Mouse (Mus musculus) midbrain, embryonic 14.5 days (tissue): ENCODE measurements around the gene Rsph1. TPM values are rescaled to one million over a fixed set of nuclear protein-coding genes. Genes with fewer than 3 reads are reported as not detected.
A peak's percentile ranks its signal among the peaks of the same experiment; 100 is the strongest.

Experiments
- ATAC-seq: fragments of 200-750 bp; cut with Nextera tagmentation; 2 replicates; pipeline ENCODE4 v1.8.0; 2017; ENCODE audit warnings: moderate number of reproducible peaks, moderate library complexity; ENCODE audit not compliant: low FRiP score, low TSS enrichment
- DNase-seq: peaks from one replicate; pipeline ENCODE4 v3.0.0-alpha.2; 2015
- H3K27ac ChIP-seq: fragments of 300-500 bp; sonication (generic); replicated peaks from 2 replicates; pipeline ENCODE4 v1.5.1; 2014; ENCODE audit warnings: mild to moderate bottlenecking, low read depth, low read length, moderate library complexity
- H3K27me3 ChIP-seq: fragments of 300-500 bp; sonication (generic); 2 replicates; pipeline ENCODE4 v1.6.1; 2014; ENCODE audit warnings: low read length, control low read depth, mixed read lengths; ENCODE audit not compliant: control insufficient read depth, insufficient read depth
- H3K36me3 ChIP-seq: fragments of 300-500 bp; sonication (generic); 2 replicates; pipeline ENCODE4 v1.6.1; 2014; ENCODE audit warnings: low read length, control low read depth; ENCODE audit not compliant: control insufficient read depth, insufficient read depth
- H3K4me1 ChIP-seq: fragments of 300-500 bp; sonication (generic); 2 replicates; pipeline ENCODE4 v1.6.1; 2014; ENCODE audit warnings: mild to moderate bottlenecking, antibody characterized with exemption, low read length, control low read depth; ENCODE audit not compliant: control insufficient read depth, insufficient read depth
- H3K4me2 ChIP-seq: fragments of 300-500 bp; sonication (generic); 2 replicates; pipeline ENCODE4 v1.6.1; 2014; ENCODE audit warnings: mild to moderate bottlenecking, low read length, moderate library complexity
- H3K4me3 ChIP-seq: fragments of 300-500 bp; sonication (generic); replicated peaks from 2 replicates; pipeline ENCODE4 v1.5.1; 2014; ENCODE audit warnings: low read depth, low read length
- H3K9ac ChIP-seq: fragments of 300-500 bp; sonication (generic); replicated peaks from 2 replicates; pipeline ENCODE4 v1.6.1; 2014; ENCODE audit warnings: mild to moderate bottlenecking, low read length, moderate library complexity
- H3K9me3 ChIP-seq: fragments of 300-500 bp; sonication (generic); 2 replicates; pipeline ENCODE4 v1.6.1; 2016; ENCODE audit warnings: low read length, control low read depth, mixed read lengths; ENCODE audit not compliant: control insufficient read depth
- WGBS: fragments of 180-500 bp; shearing (Covaris S2); extraction: QIAGEN DNeasy Blood & Tissue Kit; methylation state at CpG from one replicate; pipeline ENCODE4 v1.1.7; 2014; 5-methylcytosine and 5-hydroxymethylcytosine counted together
- polyA plus RNA-seq: library from polyadenylated mRNA; unstranded; fragments of >200 nt; fragmentation: Nextera tagmentation; extraction: Ambion mirVana; gene quantifications from 2 replicates; pipeline ENCODE4 v1.2.1, GENCODE M21; 2014

Rsph1 gene
- 1.5 and 2.0 TPM in 2 replicates for polyA plus RNA-seq

DNA sequence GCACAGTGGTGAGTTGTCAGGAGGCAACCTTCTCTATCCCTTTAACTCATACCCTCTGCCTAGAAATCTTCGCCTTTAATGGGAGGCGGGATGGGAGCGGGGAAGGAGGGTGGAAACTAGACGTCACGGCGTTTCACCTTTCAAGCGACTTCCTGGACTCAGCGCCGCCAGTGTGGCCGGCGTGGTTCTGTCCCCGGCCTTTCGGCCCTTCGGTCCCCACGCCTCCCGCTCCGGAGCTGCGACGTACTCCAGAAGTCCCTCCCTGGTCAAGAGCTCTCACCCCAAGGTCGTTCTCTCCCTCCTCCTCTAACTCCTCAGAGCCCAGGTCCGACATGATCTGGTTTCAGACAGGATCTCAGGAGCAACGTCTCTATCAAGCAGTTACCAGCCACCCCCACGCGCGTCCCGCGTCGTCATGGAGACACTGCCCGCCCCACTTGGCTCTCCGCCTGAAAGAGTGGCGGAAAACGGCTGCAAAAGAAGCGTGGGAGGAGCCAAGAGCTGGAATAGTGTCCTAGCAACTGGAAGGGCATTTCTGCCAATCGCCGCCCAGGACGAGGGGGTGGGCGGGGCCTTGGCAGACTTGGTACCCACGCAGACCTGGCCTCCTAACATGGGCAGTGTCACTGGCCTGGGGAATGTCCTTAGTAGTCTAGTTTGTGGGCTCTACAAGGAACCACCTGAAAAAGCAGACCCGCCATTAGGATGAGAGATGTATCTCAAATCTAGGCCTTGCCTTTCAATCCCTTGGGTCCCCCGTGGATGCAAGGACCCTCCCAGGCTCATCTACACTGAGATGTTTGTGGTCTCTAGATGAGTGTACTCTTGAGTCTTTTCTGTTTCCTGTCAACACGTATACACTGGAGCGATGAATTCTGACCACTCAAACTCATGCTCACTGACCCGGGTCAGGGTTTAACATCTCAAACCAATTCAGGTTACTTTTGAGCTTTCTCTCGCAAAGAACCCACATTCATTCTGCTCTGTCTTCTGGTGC, at the start of gene Rsph1:
Gene Rsph1, minus strand, starts transcription at position 462 of the 997 bp plus-strand sequence.
- DNase-seq, result peak; percentile 96
- H3K4me2 ChIP-seq, result peak within 1 kb of the TSS; percentile 90
- H3K4me3 ChIP-seq, result peak within 1 kb of the TSS; percentile 44
- peak; percentile 93 for ATAC-seq
- H3K27ac ChIP-seq, result 0 out of 2 replicates have a peak within 1 kb of the TSS, but pooled peaks have one; percentile 20
- H3K4me1 ChIP-seq, result 0 out of 2 replicates have a peak, but pooled peaks cover 7% of the 10 kb centered on the region
- WGBS, result 9% methylated on average over 44 of the region's 44 CpGs
- no peaks in the 10 kb centered on the region for H3K36me3 ChIP-seq
- no peaks in the 10 kb centered on the region for H3K9me3 ChIP-seq
- peak within 1 kb of the TSS; percentile 46 for H3K9ac ChIP-seq
- H3K27me3 ChIP-seq, result no peaks in the 10 kb centered on the region

DNA sequence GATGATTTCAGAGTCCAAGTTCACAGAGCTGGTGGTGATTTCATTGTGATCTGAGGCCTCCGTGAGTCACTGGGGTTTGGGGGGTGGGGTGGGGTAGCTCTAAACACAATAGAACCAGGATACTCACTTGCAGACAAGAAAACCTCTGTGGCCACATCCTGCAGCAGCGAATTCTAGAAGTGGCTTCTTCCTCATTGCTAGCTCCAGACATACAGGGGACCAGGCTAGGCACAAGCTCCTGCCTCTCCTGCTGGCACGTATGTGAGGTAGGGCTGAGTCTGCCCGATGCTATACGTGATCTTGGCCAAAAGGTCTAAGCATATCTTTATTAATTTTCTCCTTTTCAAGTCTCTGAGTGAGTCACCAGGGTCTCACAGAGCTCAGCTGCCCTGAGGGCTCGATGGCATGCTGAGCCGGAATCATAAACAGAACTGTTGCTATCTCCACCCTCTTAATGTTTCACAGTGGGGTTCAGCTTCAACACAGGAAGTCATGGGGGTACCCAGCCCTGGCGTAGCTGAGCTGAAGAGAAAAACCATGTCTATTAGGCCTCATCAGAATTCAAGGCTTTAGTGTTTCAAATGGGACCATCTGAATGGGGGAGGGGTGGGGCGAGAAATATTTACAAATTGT, 49.2 kb upstream of the Rsph1 start:
- no peaks in the 10 kb centered on the region; the same call in 1 of the 2 replicates for H3K36me3 ChIP-seq
- H3K4me2 ChIP-seq, result no peak overlapping the region
- no peak overlapping the region for H3K9ac ChIP-seq
- peak; percentile 23 for DNase-seq
- H3K9me3 ChIP-seq, result no peaks in the 10 kb centered on the region
- no peaks in the 10 kb centered on the region for H3K27me3 ChIP-seq
- H3K4me3 ChIP-seq, result no peak overlapping the region
- peaks cover 6% of the 10 kb centered on the region; the same call in 1 of the 2 replicates for H3K4me1 ChIP-seq
- 37% methylated on average over 9 of the region's 9 CpGs for WGBS
- H3K27ac ChIP-seq, result no peak overlapping the region
- ATAC-seq, result no peak

DNA sequence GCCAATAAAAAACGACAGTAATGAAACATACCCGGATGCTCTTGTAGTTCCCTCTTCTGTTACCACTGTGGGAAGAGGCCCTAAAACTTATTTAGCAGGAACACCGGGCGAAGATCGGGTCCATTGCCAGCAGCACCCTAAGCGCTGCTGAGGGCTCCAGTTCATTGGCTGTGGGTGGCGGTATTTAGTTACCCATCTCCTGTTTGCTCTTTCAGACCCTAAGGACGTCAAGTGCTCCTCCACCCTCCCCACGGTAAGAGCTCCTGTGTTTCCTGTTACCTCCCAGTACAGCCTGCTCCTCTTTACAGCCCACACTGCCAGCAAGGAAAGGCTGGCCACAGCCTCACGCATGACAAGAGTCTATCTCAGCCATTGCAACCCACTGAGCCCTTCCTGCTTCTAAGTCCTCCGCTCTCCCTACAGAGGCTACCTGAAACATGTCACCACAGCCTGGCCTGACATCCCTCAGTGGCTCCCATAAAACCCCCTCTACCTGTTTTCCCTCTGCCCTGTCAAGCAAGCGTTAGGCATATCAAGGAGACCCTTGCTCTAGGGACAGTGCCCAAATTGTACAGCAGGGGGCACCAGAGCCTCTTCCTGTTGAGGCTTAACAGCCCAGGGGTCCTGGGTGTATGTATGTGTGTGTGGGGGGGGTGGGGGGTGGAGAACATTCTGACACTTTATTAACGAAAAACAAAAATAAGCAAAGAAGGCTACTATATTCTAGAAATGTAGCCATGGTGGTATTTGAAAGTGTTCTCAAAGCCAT, 48.5 kb upstream of the Rsph1 start:
- Histone ChIP-seq H3K4me1 (peaks cover 6% of the 10 kb centered on the region; the same call in 1 of the 2 replicates), H3K4me2 (no peak overlapping the region), H3K27me3 (no peaks in the 10 kb centered on the region), H3K9me3 (no peaks in the 10 kb centered on the region), H3K27ac (no peak overlapping the region), H3K36me3 (no peaks in the 10 kb centered on the region; the same call in 1 of the 2 replicates), H3K4me3 (no peak overlapping the region), H3K9ac (no peak overlapping the region)
- DNase-seq (peak; percentile 81), ATAC-seq (no peak)
- 76% methylated on average over 13 of the region's 13 CpGs for WGBS

DNA sequence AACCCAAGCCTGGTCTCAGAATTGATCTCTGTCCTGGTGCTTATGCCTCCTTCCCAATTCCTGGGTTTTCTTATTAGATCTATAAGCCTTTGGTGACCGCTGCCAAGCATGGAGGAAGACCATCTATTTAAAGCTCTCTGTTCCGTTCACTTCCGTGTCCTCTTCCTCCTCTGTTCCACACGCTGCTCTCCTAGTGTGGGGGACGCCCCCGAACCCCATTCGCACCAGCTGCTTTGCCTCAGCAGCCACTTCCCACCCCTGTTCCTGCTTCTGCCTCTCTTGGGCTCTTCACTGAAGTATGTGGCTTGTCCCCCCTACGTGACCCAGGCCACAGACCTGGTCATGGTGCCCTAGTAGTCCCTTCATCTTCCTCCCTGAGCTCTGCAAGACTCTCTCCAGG, 47.0 kb upstream of the Rsph1 start:
- H3K4me2 ChIP-seq, result no peak overlapping the region
- no peak for ATAC-seq
- H3K36me3 ChIP-seq, result no peaks in the 10 kb centered on the region; the same call in 1 of the 2 replicates
- no peak overlapping the region for H3K27ac ChIP-seq
- H3K9ac ChIP-seq, result no peak overlapping the region
- WGBS, result 92% methylated on average over 8 of the region's 8 CpGs
- no peak overlapping the region for H3K4me3 ChIP-seq
- no peak for DNase-seq
- no peaks in the 10 kb centered on the region for H3K9me3 ChIP-seq
- H3K27me3 ChIP-seq, result no peaks in the 10 kb centered on the region
- peaks cover 6% of the 10 kb centered on the region; the same call in 1 of the 2 replicates for H3K4me1 ChIP-seq

DNA sequence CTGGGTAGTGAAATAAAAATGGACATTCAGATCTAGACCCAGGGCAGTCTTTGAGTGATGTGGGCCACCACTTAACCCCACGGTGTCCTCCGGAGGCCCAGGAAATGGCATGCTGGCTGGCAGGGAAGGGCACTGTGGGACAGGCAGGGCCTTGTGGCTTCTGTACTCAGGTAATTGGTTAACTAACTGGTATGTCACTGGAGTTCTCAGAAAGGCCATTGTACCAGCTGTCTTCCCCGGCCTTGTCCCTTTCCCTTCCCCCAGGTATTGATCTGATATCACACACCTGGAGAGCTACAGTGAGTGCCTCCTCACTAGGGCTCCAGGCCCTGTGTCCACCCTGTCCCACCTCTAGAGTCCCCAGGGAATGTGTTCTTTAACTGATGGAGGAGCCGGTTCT, 46.2 kb upstream of the Rsph1 start:
- Histone ChIP-seq H3K4me3 (no peak overlapping the region), H3K4me2 (no peak overlapping the region), H3K36me3 (no peaks in the 10 kb centered on the region; the same call in 1 of the 2 replicates), H3K9me3 (no peaks in the 10 kb centered on the region), H3K27ac (no peak overlapping the region), H3K27me3 (no peaks in the 10 kb centered on the region), H3K4me1 (peaks cover 6% of the 10 kb centered on the region; the same call in 1 of the 2 replicates), H3K9ac (no peak overlapping the region)
- WGBS, result 94% methylated on average over 4 of the region's 4 CpGs
- ATAC-seq, result no peak
- DNase-seq, result no peak

DNA sequence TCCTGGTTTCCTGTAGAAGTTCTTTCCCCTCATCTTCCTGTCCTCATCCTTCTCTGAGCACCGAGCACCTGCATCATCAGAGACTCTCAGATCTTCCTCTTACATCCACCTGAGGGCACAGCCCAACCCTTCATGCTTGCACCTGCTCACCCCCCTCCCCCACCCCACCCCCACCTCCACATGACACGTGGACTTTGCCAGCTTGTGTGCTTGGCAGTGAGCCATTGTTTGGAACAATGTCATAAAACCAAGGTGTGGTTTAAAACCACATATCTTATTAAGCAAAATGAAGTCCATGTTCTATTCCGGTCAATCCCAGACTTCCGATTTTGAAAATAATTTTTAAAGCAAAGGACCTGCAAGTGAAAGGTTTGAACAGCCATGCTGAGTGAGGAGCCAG, 45.3 kb upstream of the Rsph1 start:
- 91% methylated on average over 4 of the region's 4 CpGs for WGBS

DNA sequence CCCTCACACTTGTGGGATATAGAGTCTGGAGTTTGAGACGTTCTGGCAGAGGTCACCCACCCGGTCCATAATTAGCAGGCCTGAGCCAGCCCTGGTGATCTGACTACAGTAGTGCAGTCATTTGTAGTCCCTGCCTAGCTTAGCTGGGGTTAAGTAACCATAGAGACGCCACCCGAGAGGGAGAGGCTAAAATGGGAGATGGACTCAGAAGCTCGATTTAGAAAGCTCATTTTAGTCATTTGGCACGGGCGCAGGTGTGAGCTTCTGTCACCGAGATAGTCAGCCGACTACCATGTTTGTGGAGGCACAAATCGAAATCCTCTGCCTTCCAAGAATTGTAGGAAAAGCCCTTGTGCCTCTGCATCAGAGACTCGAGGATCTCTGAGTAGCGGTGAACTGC, 44.2 kb upstream of the Rsph1 start:
- 76% methylated on average over 12 of the region's 12 CpGs for WGBS
- Histone ChIP-seq H3K4me2 (no peak overlapping the region), H3K4me3 (no peak overlapping the region), H3K4me1 (peaks cover 3% of the 10 kb centered on the region; the same call in 1 of the 2 replicates), H3K27ac (no peak overlapping the region), H3K36me3 (peaks cover 4% of the 10 kb centered on the region; the same call in 1 of the 2 replicates), H3K9ac (no peak overlapping the region), H3K9me3 (no peaks in the 10 kb centered on the region), H3K27me3 (no peaks in the 10 kb centered on the region)
- ATAC-seq (no peak), DNase-seq (no peak)

More for the DNA sequence above, 45.3 kb upstream of the Rsph1 start:
- DNase-seq, result no peak
- Histone ChIP-seq H3K36me3 (no peaks in the 10 kb centered on the region; the same call in 1 of the 2 replicates), H3K9ac (no peak overlapping the region), H3K27me3 (no peaks in the 10 kb centered on the region), H3K9me3 (no peaks in the 10 kb centered on the region), H3K4me3 (no peak overlapping the region), H3K4me1 (peaks cover 6% of the 10 kb centered on the region; the same call in 1 of the 2 replicates), H3K27ac (no peak overlapping the region), H3K4me2 (no peak overlapping the region)
- no peak for ATAC-seq
